Mouse (Mus musculus) ES-E14 (cell line): ENCODE results near the gene Cabp4.

Source experiments
- CHD2 ChIP-seq: IDR thresholded peaks from 2 replicates; pipeline ENCODE4 v1.6.1; 2014; ENCODE audit warnings: mild to moderate bottlenecking, low read depth, low read length, inconsistent platforms
- HCFC1 ChIP-seq: IDR thresholded peaks from 2 replicates; pipeline ENCODE4 v1.6.1; 2012; ENCODE audit warnings: low read length, inconsistent platforms, borderline replicate concordance; ENCODE audit not compliant: insufficient read depth
- MAFK ChIP-seq: IDR thresholded peaks from 2 replicates; pipeline ENCODE4 v1.6.1; 2014; ENCODE audit warnings: mild to moderate bottlenecking, low read depth, low read length, inconsistent platforms; ENCODE audit not compliant: insufficient read depth
- ZC3H11A ChIP-seq: IDR thresholded peaks from 2 replicates; pipeline ENCODE4 v1.6.1; 2012; ENCODE audit warnings: low read depth, mild to moderate bottlenecking, inconsistent platforms, low read length, borderline replicate concordance
- ZNF384 ChIP-seq: IDR thresholded peaks from 2 replicates; pipeline ENCODE4 v1.6.1; 2012; ENCODE audit warnings: low read depth, low read length, inconsistent platforms

- TF ChIP-seq ZNF384 = no peak
- no peak for TF ChIP-seq MAFK
- TF ChIP-seq HCFC1 = no peak
- no peak for TF ChIP-seq ZC3H11A
- no peak for TF ChIP-seq CHD2
Observed at GRCm38 (mm10) chr19:4142416-4143173, 1.2 kb downstream of the Cabp4 start.
